Mouse (Mus musculus): ENCODE results near the gene Pptc7. TPM values are rescaled to one million over a fixed set of nuclear protein-coding genes. Genes with fewer than 3 reads are reported as not detected.

Gene Pptc7
- polyA plus RNA-seq, 1 experiment, result 48.0 TPM

- Histone ChIP-seq H3K27me3 (ENCODE audit: control insufficient read depth, insufficient read depth, low read length) (no peaks in the 10 kb centered on the region), H3K27ac (ENCODE audit: control insufficient read depth, insufficient read depth, low read depth, low read length) (no peak overlapping the region), H3K4me1 (ENCODE audit: control insufficient read depth, insufficient read depth, low read length) (peaks cover 4% of the 10 kb centered on the region; the same call in 1 of the 2 replicates), H3K4me3 (ENCODE audit: control insufficient read depth, low read depth, low read length) (no peak overlapping the region), H3K36me3 (ENCODE audit: control insufficient read depth, insufficient read depth, low read length) (no peaks in the 10 kb centered on the region; the same call in 1 of the 2 replicates)
- TF ChIP-seq POLR2A (IDR thresholded peaks at IDR 0.05; ENCODE audit: control insufficient read depth, low read depth, low read length) (no peak), CTCF (IDR thresholded peaks at IDR 0.05; ENCODE audit: control insufficient read depth, insufficient read depth, insufficient replicate concordance, low read depth, low read length) (no peak)
Observed at GRCm38 (mm10) chr5:122243781-122244523, 40.2 kb upstream of the Pptc7 start.

GRCm38 (mm10) chr5:122245186-122245585 lies 39.0 kb upstream of the Pptc7 start:
- H3K27ac ChIP-seq (ENCODE audit: control insufficient read depth, insufficient read depth, low read depth, low read length), result no peak overlapping the region
- H3K4me1 ChIP-seq (ENCODE audit: control insufficient read depth, insufficient read depth, low read length), result peaks cover 2% of the 10 kb centered on the region; the same call in 1 of the 2 replicates

GRCm38 (mm10) chr5:122246547-122247167 lies 37.5 kb upstream of the Pptc7 start:
- H3K4me1 ChIP-seq (ENCODE audit: control insufficient read depth, insufficient read depth, low read length), result peaks cover 2% of the 10 kb centered on the region; the same call in 1 of the 2 replicates
- no peaks in the 10 kb centered on the region; the same call in 1 of the 2 replicates for H3K36me3 ChIP-seq (ENCODE audit: control insufficient read depth, insufficient read depth, low read length)
- H3K27me3 ChIP-seq (ENCODE audit: control insufficient read depth, insufficient read depth, low read length), result no peaks in the 10 kb centered on the region
- no peak overlapping the region for H3K27ac ChIP-seq (ENCODE audit: control insufficient read depth, insufficient read depth, low read depth, low read length)
- no peak overlapping the region for H3K4me3 ChIP-seq (ENCODE audit: control insufficient read depth, low read depth, low read length)
- TF ChIP-seq POLR2A (IDR thresholded peaks at IDR 0.05; ENCODE audit: control insufficient read depth, low read depth, low read length) (no peak), CTCF (IDR thresholded peaks at IDR 0.05; ENCODE audit: control insufficient read depth, insufficient read depth, insufficient replicate concordance, low read depth, low read length) (no peak)

More at GRCm38 (mm10) chr5:122245186-122245585, 39.0 kb upstream of the Pptc7 start:
- no peak overlapping the region for H3K4me3 ChIP-seq (ENCODE audit: control insufficient read depth, low read depth, low read length)
- no peaks in the 10 kb centered on the region for H3K27me3 ChIP-seq (ENCODE audit: control insufficient read depth, insufficient read depth, low read length)
- no peak for TF ChIP-seq POLR2A (IDR thresholded peaks at IDR 0.05; ENCODE audit: control insufficient read depth, low read depth, low read length)
- H3K36me3 ChIP-seq (ENCODE audit: control insufficient read depth, insufficient read depth, low read length), result no peaks in the 10 kb centered on the region; the same call in 1 of the 2 replicates

- Histone ChIP-seq H3K4me3 (ENCODE audit: control insufficient read depth, low read depth, low read length) (no peak overlapping the region), H3K27me3 (ENCODE audit: control insufficient read depth, insufficient read depth, low read length) (no peaks in the 10 kb centered on the region), H3K27ac (ENCODE audit: control insufficient read depth, insufficient read depth, low read depth, low read length) (0 out of 2 replicates have a peak overlapping the region, but pooled peaks have one; percentile 31), H3K36me3 (ENCODE audit: control insufficient read depth, insufficient read depth, low read length) (peaks cover 1% of the 10 kb centered on the region; the same call in 1 of the 2 replicates), H3K4me1 (ENCODE audit: control insufficient read depth, insufficient read depth, low read length) (peaks cover 2% of the 10 kb centered on the region; the same call in 1 of the 2 replicates)
- TF ChIP-seq POLR2A (IDR thresholded peaks at IDR 0.05; ENCODE audit: control insufficient read depth, low read depth, low read length), result no peak
- TF ChIP-seq CTCF (IDR thresholded peaks at IDR 0.05; ENCODE audit: control insufficient read depth, insufficient read depth, insufficient replicate concordance, low read depth, low read length), result no peak
Observed at GRCm38 (mm10) chr5:122247529-122247928, 36.6 kb upstream of the Pptc7 start.

GRCm38 (mm10) chr5:122247934-122248333 lies 36.2 kb upstream of the Pptc7 start:
- no peak overlapping the region for H3K4me3 ChIP-seq (ENCODE audit: control insufficient read depth, low read depth, low read length)
- peaks cover 1% of the 10 kb centered on the region; the same call in 1 of the 2 replicates for H3K36me3 ChIP-seq (ENCODE audit: control insufficient read depth, insufficient read depth, low read length)
- H3K27me3 ChIP-seq (ENCODE audit: control insufficient read depth, insufficient read depth, low read length), result no peaks in the 10 kb centered on the region
- H3K4me1 ChIP-seq (ENCODE audit: control insufficient read depth, insufficient read depth, low read length), result peaks cover 2% of the 10 kb centered on the region; the same call in 1 of the 2 replicates
- 0 out of 2 replicates have a peak overlapping the region, but pooled peaks have one; percentile 0 for H3K27ac ChIP-seq (ENCODE audit: control insufficient read depth, insufficient read depth, low read depth, low read length)
- TF ChIP-seq POLR2A (IDR thresholded peaks at IDR 0.05; ENCODE audit: control insufficient read depth, low read depth, low read length) (no peak), CTCF (IDR thresholded peaks at IDR 0.05; ENCODE audit: control insufficient read depth, insufficient read depth, insufficient replicate concordance, low read depth, low read length) (no peak)

GRCm38 (mm10) chr5:122249281-122249680 lies 34.9 kb upstream of the Pptc7 start:
- peaks cover 1% of the 10 kb centered on the region; the same call in 1 of the 2 replicates for H3K36me3 ChIP-seq (ENCODE audit: control insufficient read depth, insufficient read depth, low read length)
- TF ChIP-seq CTCF (IDR thresholded peaks at IDR 0.05; ENCODE audit: control insufficient read depth, insufficient read depth, insufficient replicate concordance, low read depth, low read length) (no peak), POLR2A (IDR thresholded peaks at IDR 0.05; ENCODE audit: control insufficient read depth, low read depth, low read length) (no peak)

More at GRCm38 (mm10) chr5:122249281-122249680, 34.9 kb upstream of the Pptc7 start:
- H3K4me1 ChIP-seq (ENCODE audit: control insufficient read depth, insufficient read depth, low read length), result peaks cover 2% of the 10 kb centered on the region; the same call in 1 of the 2 replicates
- no peak overlapping the region for H3K27ac ChIP-seq (ENCODE audit: control insufficient read depth, insufficient read depth, low read depth, low read length)
- no peak overlapping the region for H3K4me3 ChIP-seq (ENCODE audit: control insufficient read depth, low read depth, low read length)
- no peaks in the 10 kb centered on the region for H3K27me3 ChIP-seq (ENCODE audit: control insufficient read depth, insufficient read depth, low read length)
